Mouse (Mus musculus): ENCODE measurements around the gene Rps6kl1. TPM values are rescaled to one million over a fixed set of nuclear protein-coding genes. Genes with fewer than 3 reads are reported as not detected.

Rps6kl1 gene
- polyA plus RNA-seq, 1 experiment from 2014 or later = 2.4 TPM

- H3K4me2 ChIP-seq (replicated peaks) = peak overlapping the region; percentile 57
- H3K27ac ChIP-seq = peak overlapping the region; percentile 34; the same call in 1 of the 2 replicates
- H3K9me3 ChIP-seq = no peaks in the 10 kb centered on the region
- ATAC-seq = no peak
- H3K4me1 ChIP-seq (replicated peaks) = peaks cover 11% of the 10 kb centered on the region
- 80% methylated on average over 7 of the region's 7 CpGs for WGBS
- H3K27me3 ChIP-seq (replicated peaks) = no peaks in the 10 kb centered on the region
- no peak overlapping the region for H3K4me3 ChIP-seq (replicated peaks)
- H3K36me3 ChIP-seq = no peaks in the 10 kb centered on the region
- H3K9ac ChIP-seq = no peak overlapping the region
These were observed 38.4 kb downstream of the Rps6kl1 start for GRCm38 (mm10) chr12:85112550-85113251.

DNA sequence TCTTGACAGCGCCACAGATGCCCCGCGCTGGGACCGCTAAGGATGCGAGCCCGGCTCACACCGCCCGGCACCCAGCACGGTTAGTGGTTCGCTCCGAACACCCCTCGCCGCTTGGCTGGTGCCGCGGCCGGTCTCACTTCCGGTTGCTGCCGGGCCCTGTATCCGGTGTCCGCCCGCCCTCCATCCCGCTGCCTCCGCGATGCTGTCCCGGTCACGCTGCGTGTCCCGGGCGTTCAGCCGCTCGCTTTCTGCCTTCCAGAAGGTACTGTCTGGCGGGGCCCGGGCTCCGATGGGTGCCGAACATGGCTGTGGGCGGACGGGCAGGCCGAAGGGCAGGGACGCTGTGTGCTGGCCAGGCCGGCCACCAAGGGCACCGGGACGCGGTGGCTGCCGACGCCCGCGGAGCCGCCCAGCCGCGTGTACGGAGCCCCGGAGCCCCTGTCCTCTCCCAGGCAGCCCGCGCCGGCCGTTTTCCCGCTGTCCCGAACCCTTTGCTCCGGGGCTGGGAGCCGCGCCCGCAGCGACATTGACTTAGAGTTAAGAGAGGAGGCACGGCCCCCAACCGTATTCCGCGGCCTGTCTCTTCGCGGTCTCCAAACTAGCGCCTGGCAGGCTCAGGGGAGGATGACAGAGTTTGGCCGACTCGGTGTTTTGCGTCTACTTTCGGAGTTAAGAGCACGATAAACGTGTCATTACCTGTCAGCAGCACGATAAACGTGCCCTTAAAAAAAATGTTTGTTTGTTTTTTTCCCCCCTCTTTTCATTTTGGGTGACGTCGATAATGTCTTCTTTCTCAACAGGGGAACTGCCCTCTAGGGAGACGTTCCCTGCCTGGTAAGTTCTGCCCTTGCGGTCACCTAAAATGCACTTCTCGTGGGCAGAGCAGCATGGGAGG, 40.1 kb downstream of the Rps6kl1 start, which contains the start of the genes Prox2 and Dlst:
Prox2 (minus strand) TSS at position 62 of the 895 bp plus-strand sequence.
Dlst (plus strand) TSS at position 136 of the 895 bp plus-strand sequence.
- H3K36me3 ChIP-seq = no peaks in the 10 kb centered on the region
- under 1% methylated on average over 83 of the region's 83 CpGs for WGBS

DNA sequence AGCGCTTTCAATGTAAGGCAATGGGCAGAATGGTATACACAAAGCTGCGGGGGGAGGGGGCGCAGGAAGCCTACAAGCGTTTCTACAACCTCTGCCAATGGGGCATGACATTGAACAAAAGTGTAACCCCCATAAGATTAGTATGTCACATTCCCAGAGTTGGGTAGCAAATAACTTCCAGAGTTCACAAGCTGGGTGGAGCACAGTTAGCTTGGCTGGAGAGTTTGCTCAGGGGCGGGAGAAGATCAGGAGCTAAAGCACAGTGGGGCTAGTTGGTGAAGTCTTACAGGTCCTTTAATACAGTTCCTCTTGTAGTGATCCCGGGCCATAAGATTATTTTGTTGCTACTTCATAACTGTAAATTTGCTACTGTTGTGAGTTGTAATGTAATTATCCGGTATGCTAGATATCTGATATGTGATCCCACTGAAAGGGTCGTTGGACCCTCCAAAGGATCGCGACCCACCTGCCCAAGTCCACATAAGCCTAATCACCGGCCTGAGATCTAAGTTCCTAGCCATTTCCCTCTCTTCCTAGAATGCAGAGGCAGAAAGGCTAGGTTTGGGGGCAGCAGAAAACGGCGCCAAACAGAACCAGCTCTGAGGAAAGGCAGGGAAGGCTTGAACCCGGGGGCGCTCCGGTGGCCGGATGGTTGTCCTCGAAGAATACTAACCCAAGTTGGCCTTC, 40.9 kb downstream of the Rps6kl1 start:
- Histone ChIP-seq H3K4me3 (replicated peaks) (peak overlapping the region; percentile 98), H3K36me3 (no peaks in the 10 kb centered on the region), H3K4me1 (replicated peaks) (peaks cover 13% of the 10 kb centered on the region), H3K9ac (peak overlapping the region; percentile 93), H3K27ac (peak overlapping the region; percentile 74), H3K9me3 (no peaks in the 10 kb centered on the region), H3K4me2 (replicated peaks) (peak overlapping the region; percentile 57), H3K27me3 (replicated peaks) (no peaks in the 10 kb centered on the region)
- WGBS = 13% methylated on average over 18 of the region's 18 CpGs
- ATAC-seq = peak; percentile 50

More for the DNA sequence above, 40.1 kb downstream of the Rps6kl1 start, which contains the start of the genes Prox2 and Dlst:
- Histone ChIP-seq H3K27me3 (replicated peaks) (no peaks in the 10 kb centered on the region), H3K27ac (peak within 1 kb of the TSS; percentile 74), H3K4me1 (replicated peaks) (peaks cover 13% of the 10 kb centered on the region), H3K9me3 (no peaks in the 10 kb centered on the region), H3K9ac (peak within 1 kb of the TSS; percentile 93), H3K4me2 (replicated peaks) (peak within 1 kb of the TSS; percentile 57), H3K4me3 (replicated peaks) (peak within 1 kb of the TSS; percentile 98)
- peak; percentile 96 for ATAC-seq

DNA sequence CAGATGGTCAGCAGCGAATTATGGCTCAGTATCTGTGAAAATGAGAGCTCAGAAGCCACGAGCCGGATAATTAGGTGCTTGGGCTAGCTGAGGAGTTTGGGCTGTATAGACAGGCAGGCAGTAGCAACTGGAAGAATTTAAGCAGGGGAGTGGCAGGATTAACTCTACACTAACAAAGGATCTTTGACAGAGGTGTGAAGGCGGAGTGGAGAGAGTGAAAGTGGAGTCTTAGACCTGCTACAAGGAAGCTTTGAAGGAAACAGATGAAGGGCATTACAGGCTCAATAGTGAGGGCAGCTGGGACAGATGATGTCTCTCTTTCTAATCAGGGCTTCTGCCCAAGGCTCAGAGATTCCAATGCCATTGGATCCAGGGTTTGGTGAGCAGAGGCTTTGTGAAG, 41.6 kb downstream of the Rps6kl1 start:
- no peak overlapping the region for H3K9ac ChIP-seq
- no peak for ATAC-seq
- H3K36me3 ChIP-seq = no peaks in the 10 kb centered on the region
- no peak overlapping the region for H3K4me3 ChIP-seq (replicated peaks)
- H3K27me3 ChIP-seq (replicated peaks) = no peaks in the 10 kb centered on the region
- 55% methylated on average over 4 of the region's 4 CpGs for WGBS
- H3K9me3 ChIP-seq = no peaks in the 10 kb centered on the region
- H3K4me2 ChIP-seq (replicated peaks) = peak overlapping the region; percentile 57; the same call in 1 of the 2 replicates
- no peak overlapping the region for H3K27ac ChIP-seq
- peaks cover 13% of the 10 kb centered on the region for H3K4me1 ChIP-seq (replicated peaks)

DNA sequence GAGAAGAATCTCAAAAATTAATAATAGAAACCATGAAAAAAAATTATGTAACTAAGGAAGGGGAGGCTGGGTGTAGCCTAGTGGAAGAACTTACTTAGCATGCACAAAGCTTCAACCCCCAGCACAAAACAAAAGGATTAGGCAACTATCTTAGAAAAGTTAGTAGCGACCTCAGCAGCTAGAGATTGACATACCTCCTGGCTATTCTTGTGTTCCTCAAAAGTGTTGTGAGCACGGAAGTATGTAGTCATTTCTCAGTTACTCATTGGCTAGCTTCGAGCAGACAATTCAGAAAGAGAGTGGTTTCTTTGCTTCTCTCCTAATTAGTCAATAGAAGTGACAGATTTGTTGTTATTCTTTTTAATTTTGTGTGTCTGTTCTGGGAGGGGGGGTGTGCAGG, 42.4 kb downstream of the Rps6kl1 start:
- 75% methylated on average over 3 of the region's 3 CpGs for WGBS
- H3K4me2 ChIP-seq (replicated peaks) = no peak overlapping the region
- no peak overlapping the region for H3K27ac ChIP-seq

GRCm38 (mm10) chr12:85106292-85106691, 44.8 kb downstream of the Rps6kl1 start:
- no peak overlapping the region for H3K27ac ChIP-seq
- H3K4me1 ChIP-seq (replicated peaks) = peaks cover 6% of the 10 kb centered on the region
- H3K36me3 ChIP-seq = no peaks in the 10 kb centered on the region
- no peak overlapping the region for H3K4me3 ChIP-seq (replicated peaks)
- H3K27me3 ChIP-seq (replicated peaks) = no peaks in the 10 kb centered on the region
- 11% methylated on average over 8 of the region's 8 CpGs for WGBS
- H3K9me3 ChIP-seq = no peaks in the 10 kb centered on the region
- no peak for ATAC-seq
- peak overlapping the region; percentile 32 for H3K9ac ChIP-seq
- H3K4me2 ChIP-seq (replicated peaks) = peak overlapping the region; percentile 30; the same call in 1 of the 2 replicates

More for the DNA sequence above, 42.4 kb downstream of the Rps6kl1 start:
- ATAC-seq = no peak
- Histone ChIP-seq H3K4me3 (replicated peaks) (no peak overlapping the region), H3K36me3 (no peaks in the 10 kb centered on the region), H3K4me1 (replicated peaks) (peaks cover 13% of the 10 kb centered on the region), H3K27me3 (replicated peaks) (no peaks in the 10 kb centered on the region), H3K9ac (no peak overlapping the region), H3K9me3 (no peaks in the 10 kb centered on the region)

DNA sequence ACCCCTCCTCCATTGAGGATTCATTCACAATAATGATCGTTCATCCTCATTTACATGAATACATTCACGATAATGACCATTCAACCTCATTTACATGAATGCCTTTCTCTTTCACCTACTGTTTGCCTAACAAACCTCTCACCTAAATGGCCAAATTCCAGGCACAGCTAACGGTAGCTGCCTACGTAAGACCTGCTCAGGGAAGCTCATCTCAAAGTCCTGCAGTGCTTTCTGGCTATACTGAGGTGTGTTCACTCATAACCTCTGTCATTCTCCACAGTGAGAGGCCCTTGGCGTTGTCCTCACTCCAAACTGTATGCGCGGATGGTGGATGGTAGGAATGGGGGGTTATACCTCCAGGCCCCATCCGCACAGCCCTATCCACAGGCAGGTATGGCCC, 46.3 kb downstream of the Rps6kl1 start:
- Histone ChIP-seq H3K9ac (no peak overlapping the region), H3K27ac (no peak overlapping the region), H3K4me3 (replicated peaks) (no peak overlapping the region), H3K4me2 (replicated peaks) (no peak overlapping the region), H3K4me1 (replicated peaks) (peaks cover 3% of the 10 kb centered on the region), H3K27me3 (replicated peaks) (no peaks in the 10 kb centered on the region), H3K36me3 (no peaks in the 10 kb centered on the region), H3K9me3 (no peaks in the 10 kb centered on the region)
- WGBS = 85% methylated on average over 8 of the region's 8 CpGs
- no peak for ATAC-seq

DNA sequence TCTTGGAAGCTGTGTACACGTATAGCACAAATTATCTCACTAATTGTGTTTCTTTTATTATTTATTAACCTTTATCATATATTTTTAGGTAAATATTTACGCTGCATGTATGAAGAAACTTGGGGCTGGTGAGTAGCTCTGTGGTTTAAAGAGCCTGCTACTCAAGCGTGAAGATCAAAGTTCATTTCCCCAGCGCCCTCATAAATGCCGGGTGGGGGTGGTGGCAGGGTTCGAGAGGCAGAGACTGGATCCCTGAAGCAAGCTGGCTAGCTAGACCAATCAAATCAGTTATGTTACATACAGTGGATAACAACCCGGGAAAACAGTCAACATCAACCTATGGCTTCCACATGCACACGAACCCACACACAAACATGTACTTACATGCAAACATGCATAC, 48.0 kb downstream of the Rps6kl1 start:
- Histone ChIP-seq H3K36me3 (no peaks in the 10 kb centered on the region), H3K4me1 (replicated peaks) (0 out of 2 replicates have a peak, but pooled peaks cover 2% of the 10 kb centered on the region), H3K4me2 (replicated peaks) (no peak overlapping the region), H3K4me3 (replicated peaks) (no peak overlapping the region), H3K27me3 (replicated peaks) (no peaks in the 10 kb centered on the region), H3K9me3 (no peaks in the 10 kb centered on the region), H3K9ac (no peak overlapping the region), H3K27ac (no peak overlapping the region)
- 56% methylated on average over 8 of the region's 8 CpGs for WGBS
- ATAC-seq = peak; percentile 47

DNA sequence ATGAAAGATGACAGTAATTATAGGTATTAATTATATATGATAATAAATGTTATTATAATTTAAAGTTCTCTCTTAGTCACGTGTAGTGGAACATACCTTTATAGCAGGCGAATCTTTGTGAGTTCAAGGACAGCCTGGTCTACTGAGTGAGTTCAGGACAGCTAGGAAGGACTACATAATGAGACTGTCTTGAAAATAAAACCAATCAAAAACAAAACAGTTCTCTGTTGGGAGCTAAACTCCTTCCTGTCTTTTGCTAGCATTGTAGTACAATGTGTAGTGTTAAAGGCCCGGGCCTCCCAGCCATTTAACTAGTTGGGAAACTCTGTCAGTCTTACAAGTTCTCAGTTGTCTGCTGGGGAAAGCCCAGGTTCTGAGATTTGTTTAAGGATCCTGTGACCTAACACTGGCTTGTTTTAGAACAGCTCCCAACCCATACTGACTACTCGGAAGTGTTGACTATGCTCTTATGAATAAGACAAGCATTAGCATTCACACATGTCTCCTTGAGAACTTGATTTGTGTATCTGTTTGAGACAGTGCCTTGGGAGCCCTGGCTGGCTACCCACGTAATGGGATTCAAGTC, 49.5 kb downstream of the Rps6kl1 start:
- no peak for ATAC-seq
- Histone ChIP-seq H3K27ac (no peak overlapping the region), H3K27me3 (replicated peaks) (no peaks in the 10 kb centered on the region), H3K4me2 (replicated peaks) (no peak overlapping the region), H3K36me3 (no peaks in the 10 kb centered on the region), H3K4me1 (replicated peaks) (0 out of 2 replicates have a peak, but pooled peaks cover 2% of the 10 kb centered on the region), H3K9ac (no peak overlapping the region), H3K9me3 (no peaks in the 10 kb centered on the region), H3K4me3 (replicated peaks) (no peak overlapping the region)
- 85% methylated on average over 5 of the region's 5 CpGs for WGBS

GRCm38 (mm10) chr12:85101001-85101400, 50.1 kb downstream of the Rps6kl1 start:
- Histone ChIP-seq H3K36me3 (no peaks in the 10 kb centered on the region), H3K4me3 (replicated peaks) (no peak overlapping the region), H3K4me2 (replicated peaks) (no peak overlapping the region), H3K4me1 (replicated peaks) (no peaks in the 10 kb centered on the region), H3K9ac (no peak overlapping the region), H3K9me3 (no peaks in the 10 kb centered on the region), H3K27ac (0 out of 2 replicates have a peak overlapping the region, but pooled peaks have one; percentile 13), H3K27me3 (replicated peaks) (no peaks in the 10 kb centered on the region)
- ATAC-seq = no peak
- 57% methylated on average over 14 of the region's 14 CpGs for WGBS

DNA sequence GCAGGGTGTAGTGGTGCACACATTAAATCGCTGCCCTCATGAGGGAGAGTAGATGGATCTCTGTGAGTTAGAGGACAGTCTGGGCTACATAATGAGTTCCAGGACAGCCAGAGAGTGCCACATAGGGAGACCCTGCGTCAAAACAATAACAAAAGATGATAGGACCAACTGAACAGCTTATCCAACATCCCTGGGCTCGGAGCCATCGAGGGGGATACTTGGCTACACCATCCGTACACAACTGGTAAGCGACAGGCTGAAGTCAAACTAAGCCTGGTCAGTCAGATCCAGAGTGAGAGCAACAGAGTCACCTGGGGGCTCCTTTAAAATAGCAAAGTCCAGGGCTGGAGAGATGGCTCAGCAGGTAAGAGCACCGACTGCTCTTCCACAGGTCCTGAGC, 55.2 kb downstream of the Rps6kl1 start:
- H3K9me3 ChIP-seq = no peaks in the 10 kb centered on the region
- 0 out of 2 replicates have a peak, but pooled peaks cover 4% of the 10 kb centered on the region for H3K4me1 ChIP-seq (replicated peaks)

More for the DNA sequence above, 55.2 kb downstream of the Rps6kl1 start:
- 82% methylated on average over 7 of the region's 7 CpGs for WGBS
- ATAC-seq = no peak
- H3K9ac ChIP-seq = no peak overlapping the region
- H3K4me2 ChIP-seq (replicated peaks) = no peak overlapping the region
- H3K27me3 ChIP-seq (replicated peaks) = no peaks in the 10 kb centered on the region
- H3K36me3 ChIP-seq = no peaks in the 10 kb centered on the region
- H3K4me3 ChIP-seq (replicated peaks) = no peak overlapping the region
- H3K27ac ChIP-seq = no peak overlapping the region
